Mouse (Mus musculus): Measurements from ENCODE around the gene Zcchc13.

The Zcchc13 gene

GRCm38 (mm10) chrX:103630303-103630702 lies at the start of gene Zcchc13:
TSS of gene Zcchc13 (plus strand) at chrX:103630586.
- no peak for DNase-seq

DNA sequence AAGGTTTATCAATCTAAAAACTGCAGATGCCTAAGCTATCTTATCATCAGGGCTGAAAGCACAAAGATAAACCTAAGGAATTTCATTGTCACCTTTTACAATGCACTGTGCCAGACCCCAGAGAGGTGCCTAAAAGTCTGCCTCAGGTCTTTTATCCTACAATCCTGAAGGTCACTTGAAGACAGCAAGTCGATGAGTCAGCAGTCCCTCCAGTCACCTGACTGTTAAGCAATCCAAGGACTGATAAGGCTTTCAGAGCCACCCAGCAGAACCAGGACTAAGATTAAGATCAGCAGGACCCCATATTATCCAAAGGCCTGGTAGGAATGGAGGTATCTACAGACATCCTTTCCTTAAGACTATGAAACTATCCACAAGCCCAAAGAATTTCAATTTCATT lies 46.1 kb upstream of the Zcchc13 start:
- no peak for DNase-seq

DNA sequence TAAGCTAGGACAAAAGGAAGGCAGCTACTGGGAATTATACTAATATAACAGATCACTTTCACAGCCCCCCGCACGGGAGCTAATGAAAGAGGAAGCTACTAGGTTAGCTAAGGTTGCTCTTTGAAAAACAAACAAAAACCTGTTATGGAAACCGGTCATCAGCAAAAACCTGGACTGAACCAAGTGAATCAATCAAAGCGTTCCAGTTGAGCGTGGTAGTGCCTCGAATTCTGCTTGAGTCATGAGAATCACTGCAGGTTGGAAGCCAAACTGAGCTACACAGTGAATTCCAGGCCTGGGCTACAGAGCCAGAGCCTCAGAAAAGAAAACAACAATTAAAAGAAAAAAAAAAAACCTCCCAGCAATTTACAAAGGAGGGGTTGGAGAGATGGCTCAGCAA lies 38.3 kb upstream of the Zcchc13 start:
- no peak for DNase-seq

DNA sequence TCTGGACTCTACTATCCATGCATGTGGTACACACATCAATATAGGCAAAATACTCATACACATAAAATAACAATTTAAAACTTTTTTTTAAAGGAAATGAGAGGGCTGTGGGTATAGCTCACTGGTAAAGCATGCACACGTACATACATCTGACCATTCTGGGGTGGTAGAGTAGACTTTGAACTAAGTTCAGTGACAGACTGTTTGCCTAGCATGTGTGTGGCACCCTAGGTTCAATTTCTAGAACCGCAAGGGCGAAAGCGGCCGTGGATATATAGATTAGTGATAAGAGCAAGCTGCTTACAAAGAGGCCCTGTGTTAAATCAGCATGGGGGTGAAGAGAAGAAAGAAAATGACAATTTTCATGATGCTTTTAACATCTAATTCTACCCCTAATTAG lies 27.8 kb upstream of the Zcchc13 start:
- DNase-seq: no peak

DNA sequence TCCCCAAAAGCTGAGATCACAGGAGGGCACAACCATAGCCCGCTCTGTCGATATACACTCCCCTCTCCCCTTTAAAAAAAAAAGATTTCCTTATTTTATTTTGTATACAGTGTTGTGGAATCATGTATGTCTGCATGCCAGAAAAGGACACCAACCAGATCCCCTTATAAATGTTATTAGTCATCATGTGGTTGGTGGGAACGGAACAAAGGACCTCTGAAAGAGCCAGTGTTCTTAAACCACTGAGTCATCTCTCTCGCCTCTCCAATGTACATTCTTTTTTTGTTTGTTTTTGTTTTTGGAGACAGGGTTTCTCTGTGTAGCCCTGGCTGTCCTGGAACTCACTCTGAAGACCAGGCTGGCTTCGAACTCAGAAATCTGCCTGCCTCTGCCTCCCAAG lies 26.2 kb upstream of the Zcchc13 start:
- DNase-seq: no peak

- no peak for DNase-seq
These were observed 24.9 kb upstream of the Zcchc13 start for GRCm38 (mm10) chrX:103605473-103605872.

- DNase-seq: no peak
These were observed 20.0 kb upstream of the Zcchc13 start for GRCm38 (mm10) chrX:103610401-103610800.

DNA sequence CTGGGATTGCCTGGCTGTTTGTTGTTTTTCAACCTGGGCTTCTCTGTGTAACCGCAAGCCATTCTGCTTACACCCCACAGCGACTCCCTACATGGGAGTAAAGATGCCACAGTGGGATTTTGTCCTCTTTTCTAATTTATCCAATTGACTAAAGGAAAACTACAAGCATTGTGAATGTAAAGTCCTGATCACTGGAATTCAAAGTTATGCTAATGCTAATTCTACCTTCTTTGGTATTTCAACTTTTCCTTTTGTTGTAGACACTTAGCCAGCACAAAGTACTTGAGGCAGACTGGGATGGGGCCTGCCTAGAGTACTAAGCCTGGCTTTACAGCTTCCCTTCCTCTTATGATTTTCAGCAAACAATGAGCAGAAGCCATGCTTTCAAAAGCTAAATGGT lies 18.9 kb upstream of the Zcchc13 start:
- DNase-seq: no peak

GRCm38 (mm10) chrX:103614700-103615233 lies 15.6 kb upstream of the Zcchc13 start:
- peak; percentile 18 for DNase-seq

- no peak for DNase-seq
These were observed 14.9 kb upstream of the Zcchc13 start for GRCm38 (mm10) chrX:103615453-103615852.

DNA sequence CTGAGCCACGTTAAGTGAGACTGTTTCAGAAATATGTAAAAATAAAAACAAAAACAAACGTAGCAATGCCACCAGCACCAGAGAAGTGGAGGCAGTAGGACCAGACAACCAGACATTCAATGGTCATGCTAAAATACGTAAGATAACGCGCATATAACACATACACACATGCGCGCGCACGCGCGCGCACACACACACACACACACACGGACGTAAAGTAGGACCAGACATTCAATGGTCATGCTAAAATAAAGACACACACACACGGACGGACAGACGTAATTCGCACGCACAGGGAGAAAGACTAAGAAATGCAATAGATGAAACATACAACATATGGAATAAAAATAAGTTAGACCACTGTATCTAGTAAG lies 14.2 kb upstream of the Zcchc13 start:
- peak; percentile 60 for DNase-seq

GRCm38 (mm10) chrX:103616536-103617404 lies 13.6 kb upstream of the Zcchc13 start:
- DNase-seq: peak; percentile 87

GRCm38 (mm10) chrX:103617405-103618095 lies 12.8 kb upstream of the Zcchc13 start:
- DNase-seq: no peak

DNA sequence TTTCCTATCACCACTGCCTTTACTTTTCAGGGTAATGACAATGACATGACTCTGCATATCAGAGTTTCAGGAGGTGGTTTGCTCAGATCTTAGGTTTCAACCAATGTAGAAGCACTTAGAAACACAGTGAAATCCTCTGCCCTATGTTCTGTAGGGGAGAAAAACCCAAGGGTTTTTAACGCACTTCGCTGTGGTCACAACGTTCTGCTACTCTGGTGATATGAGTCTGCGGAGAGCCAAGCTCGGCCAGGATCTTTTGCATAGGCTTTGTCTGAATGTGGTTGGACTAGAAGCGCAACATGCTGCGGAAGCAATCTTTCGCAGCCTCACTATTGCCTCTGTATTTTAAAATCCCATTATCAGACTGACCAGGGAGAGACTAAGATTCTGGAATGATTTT lies 8.6 kb upstream of the Zcchc13 start:
- DNase-seq: no peak

GRCm38 (mm10) chrX:103622260-103622934 lies 8.0 kb upstream of the Zcchc13 start:
- DNase-seq: peak; percentile 98

DNA sequence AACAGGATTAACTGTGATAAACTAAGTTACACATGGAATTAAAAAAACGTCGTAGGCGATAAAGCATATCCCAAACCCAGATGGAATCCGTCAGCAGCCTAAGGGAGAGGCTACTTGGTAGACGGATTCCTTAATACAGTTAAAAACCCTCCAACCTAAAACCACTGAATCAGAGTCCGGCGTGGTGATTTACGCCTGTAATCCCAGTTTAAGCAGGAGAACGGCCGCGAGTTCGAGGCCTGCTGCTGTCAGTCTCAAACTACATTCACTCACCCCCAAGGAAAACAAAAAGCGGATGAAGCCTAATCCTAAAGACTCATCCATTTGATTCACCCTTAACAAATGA lies 7.5 kb upstream of the Zcchc13 start:
- peak; percentile 45 for DNase-seq

DNA sequence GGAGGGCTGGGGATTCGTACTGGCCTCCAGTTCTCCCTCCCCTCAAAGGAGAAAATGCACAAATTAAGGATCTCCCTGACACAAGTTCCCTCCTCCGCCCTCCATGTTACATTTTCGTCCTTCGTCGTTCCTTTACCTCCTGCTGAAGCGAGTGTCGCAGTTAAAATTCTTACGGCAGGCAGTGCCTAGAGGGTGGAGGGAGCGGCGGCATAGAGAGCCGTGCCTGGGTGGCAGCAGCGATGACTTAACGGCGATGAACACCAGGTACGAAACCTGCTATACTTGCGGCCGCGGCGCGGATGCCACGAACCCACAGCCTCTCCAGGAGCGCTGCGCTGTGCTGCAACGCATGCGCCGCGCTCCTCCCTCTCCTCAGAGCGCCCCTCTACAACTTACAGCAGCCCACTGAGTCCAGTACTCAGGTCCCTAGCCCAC lies 7.0 kb upstream of the Zcchc13 start:
- DNase-seq: peak; percentile 67

DNA sequence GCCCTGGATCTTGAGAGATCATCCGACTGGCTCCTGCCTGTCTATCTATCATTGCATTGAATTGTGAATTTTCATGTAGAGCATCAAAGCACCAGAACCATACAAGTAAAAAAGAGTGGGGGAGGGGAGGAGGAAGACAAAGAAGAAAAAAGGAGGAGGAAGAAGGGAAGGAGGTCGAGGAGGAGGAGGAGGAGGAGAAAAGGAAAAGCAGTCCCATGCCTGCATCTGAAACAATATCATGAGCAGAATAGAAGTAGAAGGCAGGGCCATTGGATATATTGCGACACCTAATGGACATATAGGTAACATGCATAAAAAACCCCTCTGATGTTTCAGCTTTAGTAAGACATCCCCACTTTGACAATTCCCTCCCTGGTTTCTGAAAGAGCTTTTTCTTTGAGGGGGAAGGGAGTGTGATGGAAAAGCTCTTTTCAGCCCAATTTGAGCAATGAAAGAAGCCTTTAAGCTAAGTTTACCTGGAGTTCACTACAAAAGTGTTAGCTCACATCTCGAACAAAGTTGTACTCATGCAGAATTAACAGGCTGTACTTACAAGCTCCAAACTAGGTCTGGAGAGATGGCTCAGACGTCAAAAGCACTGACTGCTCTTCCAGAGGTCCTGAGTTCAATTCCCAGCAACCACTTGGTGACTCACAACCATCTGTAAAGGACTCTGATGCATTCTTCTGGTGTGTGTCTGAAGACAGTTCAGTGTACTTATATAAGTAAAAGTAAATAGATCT lies 5.8 kb upstream of the Zcchc13 start:
- DNase-seq: peak; percentile 41

GRCm38 (mm10) chrX:103628890-103629289 lies 1.5 kb upstream of the Zcchc13 start:
- DNase-seq: no peak

- DNase-seq: no peak
These were observed 3.5 kb downstream of the Zcchc13 start for GRCm38 (mm10) chrX:103633895-103634294.

- DNase-seq: no peak
These were observed 5.6 kb downstream of the Zcchc13 start for GRCm38 (mm10) chrX:103636021-103636420.

- DNase-seq: no peak
These were observed 8.2 kb downstream of the Zcchc13 start for GRCm38 (mm10) chrX:103638566-103638965.

DNA sequence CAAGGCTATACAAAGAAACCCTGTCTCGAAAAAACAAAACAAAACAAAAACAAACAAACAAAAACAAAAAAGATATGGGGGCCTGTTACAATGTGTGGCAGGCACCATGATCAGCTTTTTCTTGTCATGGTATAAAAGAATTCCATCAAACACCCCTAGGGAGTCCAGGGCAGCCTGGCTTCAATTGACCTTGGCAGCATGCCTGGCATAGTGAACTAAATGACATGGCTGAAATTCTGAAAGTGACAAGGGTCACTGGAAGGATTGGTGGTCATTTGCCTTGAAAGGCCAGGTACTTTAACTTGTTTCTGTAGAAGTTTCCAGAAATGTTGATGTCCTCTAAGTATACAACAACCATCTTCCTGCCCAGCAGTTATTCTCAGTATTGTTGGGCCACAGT lies 13.9 kb downstream of the Zcchc13 start:
- DNase-seq: no peak
